Mouse (Mus musculus): ENCODE data around the gene Apoc1. TPM values are rescaled to one million over a fixed set of nuclear protein-coding genes. Genes with fewer than 3 reads are reported as not detected.

Gene Apoc1
- polyA plus RNA-seq (2015; fragmentation: Nextera tagmentation; extraction: Ambion mirVana), result 34.7 and 50.0 TPM in 2 replicates

DNA sequence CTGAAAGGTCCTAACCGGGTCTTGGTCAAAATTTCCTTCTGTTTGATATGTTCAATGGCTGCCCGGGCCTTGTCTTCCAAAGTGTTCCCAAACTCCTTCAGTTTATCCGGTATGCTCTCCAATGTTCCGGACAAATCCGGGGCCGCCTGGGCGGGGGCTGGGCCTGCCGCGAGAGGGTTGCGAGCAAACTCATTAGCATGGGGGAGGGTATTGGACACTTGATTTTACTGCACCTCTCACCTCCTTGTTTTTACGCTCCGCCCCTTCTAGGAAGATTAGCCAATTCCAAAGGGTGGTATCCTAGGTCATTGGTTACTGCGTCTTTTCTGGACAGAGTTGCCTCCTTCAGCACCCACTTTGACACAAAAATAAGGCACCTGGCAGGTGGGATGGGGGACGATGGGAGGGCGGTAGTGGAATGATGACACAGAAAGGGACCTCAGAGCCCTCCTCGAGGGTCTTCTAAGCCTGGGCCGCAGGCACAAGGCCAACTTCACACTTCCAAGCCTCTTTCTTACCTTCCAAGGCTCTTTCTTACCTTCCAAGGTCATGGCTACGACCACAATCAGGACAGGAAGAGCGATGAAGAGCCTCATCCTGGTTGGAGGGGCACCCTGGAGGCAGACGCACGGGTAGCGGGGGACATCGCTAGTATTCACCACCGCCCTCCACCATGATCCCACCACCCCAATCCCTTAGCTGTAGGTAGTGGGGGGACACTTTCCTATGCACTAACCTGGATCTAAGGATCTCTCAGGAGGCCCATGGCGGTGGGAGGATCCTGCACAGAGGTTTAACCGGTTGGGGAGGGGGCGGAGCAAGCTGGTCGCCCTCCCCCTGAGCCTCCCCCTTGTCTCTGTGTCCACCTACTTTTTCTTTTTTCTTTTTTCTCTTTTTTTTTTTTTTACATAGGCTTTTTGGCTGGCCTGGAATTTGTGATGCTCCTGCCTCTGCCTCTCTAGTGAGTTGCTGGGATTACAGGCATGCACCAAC is at the start of gene Apoc1:
Gene Apoc1, minus strand, starts transcription at position 788 of the 993 bp plus-strand sequence.
- WGBS, result 48% methylated on average over 28 of the region's 28 CpGs
- Histone ChIP-seq H3K27me3 (replicated peaks; ENCODE audit: control insufficient read depth, insufficient read depth, low read length) (no peaks in the 10 kb centered on the region), H3K4me1 (replicated peaks; ENCODE audit: control insufficient read depth, insufficient read depth, low read length) (peaks cover 16% of the 10 kb centered on the region; the same call in 1 of the 2 replicates), H3K36me3 (ENCODE audit: control insufficient read depth, insufficient read depth) (no peaks in the 10 kb centered on the region), H3K4me2 (replicated peaks; ENCODE audit: low read depth) (peak within 1 kb of the TSS; percentile 17; the same call in 1 of the 2 replicates), H3K4me3 (ENCODE audit: low read depth, low read length) (no peak within 1 kb of the TSS), H3K27ac (ENCODE audit: low read depth, low read length) (peak within 1 kb of the TSS; percentile 46; the same call in 1 of the 2 replicates), H3K9me3 (ENCODE audit: control insufficient read depth) (no peaks in the 10 kb centered on the region), H3K9ac (ENCODE audit: low read depth, low read length) (no peak within 1 kb of the TSS)
- no peak for ATAC-seq
- TF ChIP-seq CTCF (IDR thresholded peaks at IDR 0.05; ENCODE audit: low read depth), result no peak

DNA sequence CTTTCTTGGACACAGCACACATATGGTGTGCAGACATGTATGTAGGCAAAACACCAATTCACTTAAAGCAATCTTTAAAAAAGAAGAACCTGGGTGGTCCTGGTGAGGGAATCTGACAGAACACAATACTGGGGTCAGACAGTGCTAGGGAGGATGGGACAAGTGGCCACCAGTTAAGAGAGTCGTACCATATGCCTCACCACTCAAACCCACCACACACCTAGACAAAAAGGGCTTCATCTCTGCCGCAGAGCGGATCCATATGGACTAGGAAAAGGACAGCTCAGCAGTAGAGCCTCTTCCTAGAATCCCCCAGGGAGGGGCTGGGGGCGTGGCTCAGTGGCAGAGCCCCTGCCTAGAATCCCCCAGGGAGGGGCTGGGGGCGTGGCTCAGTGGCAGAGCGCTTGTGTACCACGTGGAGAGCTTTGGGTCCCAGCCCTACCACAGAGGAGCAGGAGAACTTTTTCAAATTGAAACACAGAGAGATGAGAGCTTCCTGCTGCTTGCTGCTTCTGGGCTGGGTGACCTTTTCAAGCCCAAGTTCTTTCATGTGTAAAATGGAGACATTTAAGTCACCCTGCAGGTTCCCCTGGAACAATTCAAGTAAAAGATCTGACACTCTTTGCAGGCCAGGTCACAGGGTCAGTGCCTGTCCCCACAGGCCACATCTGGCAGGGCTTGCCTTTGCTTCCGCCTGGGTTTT is 49.0 kb upstream of the Apoc1 start:
- H3K4me3 ChIP-seq (ENCODE audit: low read depth, low read length), result no peak overlapping the region
- H3K4me1 ChIP-seq (replicated peaks; ENCODE audit: control insufficient read depth, insufficient read depth, low read length), result peaks cover 2% of the 10 kb centered on the region; the same call in 1 of the 2 replicates
- ATAC-seq, result no peak
- no peak overlapping the region for H3K4me2 ChIP-seq (replicated peaks; ENCODE audit: low read depth)
- no peaks in the 10 kb centered on the region for H3K27me3 ChIP-seq (replicated peaks; ENCODE audit: control insufficient read depth, insufficient read depth, low read length)
- no peak for TF ChIP-seq CTCF (IDR thresholded peaks at IDR 0.05; ENCODE audit: low read depth)
- no peaks in the 10 kb centered on the region for H3K9me3 ChIP-seq (ENCODE audit: control insufficient read depth)
- peaks cover 54% of the 10 kb centered on the region for H3K36me3 ChIP-seq (ENCODE audit: control insufficient read depth, insufficient read depth)
- 28% methylated on average over 8 of the region's 8 CpGs for WGBS
- no peak overlapping the region for H3K27ac ChIP-seq (ENCODE audit: low read depth, low read length)
- no peak overlapping the region for H3K9ac ChIP-seq (ENCODE audit: low read depth, low read length)

DNA sequence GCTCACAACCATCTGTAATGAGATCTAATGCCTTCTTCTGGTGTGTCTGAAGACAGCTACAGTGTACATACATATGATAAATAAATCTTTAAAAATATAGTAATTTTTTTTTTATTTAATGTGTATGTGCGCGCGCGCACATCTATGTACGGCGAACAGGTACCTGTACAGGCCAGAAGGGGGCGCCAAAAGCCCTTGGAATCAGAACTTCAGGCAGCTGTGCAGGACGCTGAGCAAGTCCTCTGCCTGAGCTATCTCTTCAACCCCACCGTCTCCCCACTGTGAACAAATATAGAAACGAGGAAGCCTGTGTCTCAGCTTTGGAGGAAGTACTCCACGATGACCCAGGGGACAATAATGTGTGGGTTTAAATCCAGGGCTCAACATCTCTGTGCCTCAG is 47.8 kb upstream of the Apoc1 start:
- Histone ChIP-seq H3K4me1 (replicated peaks; ENCODE audit: control insufficient read depth, insufficient read depth, low read length) (no peaks in the 10 kb centered on the region), H3K27me3 (replicated peaks; ENCODE audit: control insufficient read depth, insufficient read depth, low read length) (no peaks in the 10 kb centered on the region), H3K36me3 (ENCODE audit: control insufficient read depth, insufficient read depth) (peaks cover 56% of the 10 kb centered on the region), H3K9me3 (ENCODE audit: control insufficient read depth) (no peaks in the 10 kb centered on the region), H3K4me2 (replicated peaks; ENCODE audit: low read depth) (no peak overlapping the region), H3K4me3 (ENCODE audit: low read depth, low read length) (no peak overlapping the region), H3K9ac (ENCODE audit: low read depth, low read length) (no peak overlapping the region), H3K27ac (ENCODE audit: low read depth, low read length) (no peak overlapping the region)
- WGBS, result 88% methylated on average over 11 of the region's 11 CpGs
- peak; percentile 41 for TF ChIP-seq CTCF (IDR thresholded peaks at IDR 0.05; ENCODE audit: low read depth)
- no peak; the same call in 1 of the 2 replicates for ATAC-seq

DNA sequence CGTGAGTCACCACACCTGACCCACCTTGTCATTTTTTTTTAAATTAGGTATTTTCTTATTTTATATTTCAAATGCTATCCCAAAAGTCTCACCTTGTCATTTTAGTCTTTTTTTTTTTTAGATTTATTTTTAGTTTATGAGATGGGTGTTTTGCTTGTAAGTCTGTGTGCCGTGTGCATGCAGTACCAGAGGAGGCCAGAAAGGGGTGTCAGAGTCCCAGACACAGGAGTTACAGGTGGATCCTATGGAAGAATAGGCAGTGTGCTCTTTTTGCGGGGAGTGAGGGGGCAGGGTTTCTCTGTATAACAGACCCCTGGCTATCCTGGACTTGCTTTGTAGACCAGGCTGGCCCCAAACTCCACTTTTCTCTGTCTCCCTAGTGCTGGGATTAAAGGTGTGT is 46.3 kb upstream of the Apoc1 start:
- H3K9ac ChIP-seq (ENCODE audit: low read depth, low read length), result no peak overlapping the region
- H3K4me1 ChIP-seq (replicated peaks; ENCODE audit: control insufficient read depth, insufficient read depth, low read length), result no peaks in the 10 kb centered on the region
- no peak overlapping the region for H3K4me3 ChIP-seq (ENCODE audit: low read depth, low read length)
- H3K4me2 ChIP-seq (replicated peaks; ENCODE audit: low read depth), result no peak overlapping the region
- peak; percentile 68 for TF ChIP-seq CTCF (IDR thresholded peaks at IDR 0.05; ENCODE audit: low read depth)
- peaks cover 64% of the 10 kb centered on the region for H3K36me3 ChIP-seq (ENCODE audit: control insufficient read depth, insufficient read depth)
- ATAC-seq, result no peak
- no peaks in the 10 kb centered on the region for H3K27me3 ChIP-seq (replicated peaks; ENCODE audit: control insufficient read depth, insufficient read depth, low read length)
- no peak overlapping the region for H3K27ac ChIP-seq (ENCODE audit: low read depth, low read length)
- 87% methylated on average over 3 of the region's 3 CpGs for WGBS
- H3K9me3 ChIP-seq (ENCODE audit: control insufficient read depth), result no peaks in the 10 kb centered on the region

DNA sequence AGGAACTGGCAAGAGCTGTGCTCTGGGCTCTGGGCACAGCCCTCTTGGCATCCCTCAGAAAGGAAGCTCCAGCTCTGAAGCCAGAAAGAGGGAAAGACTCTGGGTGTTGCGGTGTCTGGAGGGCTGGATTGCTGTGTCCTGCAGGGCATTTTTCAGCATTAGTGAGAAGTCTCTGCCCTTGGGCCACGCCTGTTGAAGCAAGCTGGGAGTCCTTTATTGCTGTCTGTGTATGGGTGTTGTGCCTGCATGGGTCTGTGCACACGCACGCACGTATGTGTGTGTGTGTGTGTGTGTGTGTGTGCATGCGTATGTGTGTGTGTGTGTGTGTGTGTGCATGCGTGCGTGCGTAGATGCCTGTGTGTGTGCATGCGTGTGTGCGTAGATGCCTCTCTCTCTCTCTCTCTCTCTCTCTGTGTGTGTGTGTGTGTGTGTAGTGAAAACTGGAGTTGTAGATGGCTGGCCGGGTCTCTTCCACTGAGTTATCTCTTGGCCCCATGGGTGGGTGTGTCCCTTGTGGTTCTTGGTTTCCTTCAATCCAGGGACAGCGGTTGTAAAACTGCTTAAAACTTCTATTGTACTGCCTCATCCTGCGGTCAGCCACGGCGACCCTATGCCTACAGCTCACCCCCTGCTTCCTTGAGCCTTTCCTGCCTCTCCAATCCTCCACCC is 44.1 kb upstream of the Apoc1 start:
- 78% methylated on average over 16 of the region's 16 CpGs for WGBS
- Histone ChIP-seq H3K4me3 (ENCODE audit: low read depth, low read length) (no peak overlapping the region), H3K27ac (ENCODE audit: low read depth, low read length) (0 out of 2 replicates have a peak overlapping the region, but pooled peaks have one; percentile 46), H3K27me3 (replicated peaks; ENCODE audit: control insufficient read depth, insufficient read depth, low read length) (no peaks in the 10 kb centered on the region), H3K9me3 (ENCODE audit: control insufficient read depth) (no peaks in the 10 kb centered on the region), H3K4me2 (replicated peaks; ENCODE audit: low read depth) (no peak overlapping the region), H3K36me3 (ENCODE audit: control insufficient read depth, insufficient read depth) (peaks cover 69% of the 10 kb centered on the region), H3K4me1 (replicated peaks; ENCODE audit: control insufficient read depth, insufficient read depth, low read length) (no peaks in the 10 kb centered on the region), H3K9ac (ENCODE audit: low read depth, low read length) (no peak overlapping the region)
- TF ChIP-seq CTCF (IDR thresholded peaks at IDR 0.05; ENCODE audit: low read depth), result no peak
- ATAC-seq, result no peak

Measured in intestine, postnatal 0 days (tissue).